Mouse (Mus musculus) CH12.LX (cell line): Measurements from ENCODE around the gene Ccnl1. TPM values are rescaled to one million over a fixed set of nuclear protein-coding genes. Genes with fewer than 3 reads are reported as not detected.

Experiments
- DNase-seq: peaks from one replicate; pipeline ENCODE4 v3.0.0-alpha.2; 2013; ENCODE audit errors: extremely low read depth
- H3K27ac ChIP-seq: 2 replicates; pipeline ENCODE4 v1.5.1; 2012; ENCODE audit warnings: low read depth, mild to moderate bottlenecking, control low read depth, moderate library complexity; ENCODE audit not compliant: insufficient read depth
- H3K27me3 ChIP-seq: replicated peaks from 2 replicates; pipeline ENCODE3; 2012; ENCODE audit warnings: inconsistent platforms
- H3K36me3 ChIP-seq, 2 experiments: replicated peaks in 1 of 2; 2 replicates each; pipeline versions ENCODE3 to v1.6.1; 2012; ENCODE audit warnings: inconsistent platforms in 1 of 2, low read length in 1 of 2, mild to moderate bottlenecking in 1 of 2, mixed read lengths in 1 of 2, moderate library complexity in 1 of 2; ENCODE audit not compliant: control insufficient read depth in 1 of 2, insufficient read depth in 1 of 2
- H3K4me1 ChIP-seq, 2 experiments: 2 replicates each; pipeline ENCODE4 v1.6.1; 2012; ENCODE audit warnings: inconsistent platforms in 1 of 2, moderate library complexity in 1 of 2; ENCODE audit not compliant: insufficient read depth in 2 of 2, control insufficient read depth in 1 of 2
- H3K4me2 ChIP-seq: 2 replicates; pipeline ENCODE4 v1.6.1; 2012; ENCODE audit warnings: low read depth, mild to moderate bottlenecking, control low read depth; ENCODE audit not compliant: poor library complexity, insufficient read depth, severe bottlenecking
- H3K4me3 ChIP-seq, 3 experiments: fragments of 150-350 bp in 1 of 3; sonication (generic) in 1 of 3; replicated peaks in 1 of 3; 2 replicates each; pipeline versions ENCODE3 to v1.5.1; 2011 to 2012; ENCODE audit warnings: low read depth in 2 of 3, low read length in 2 of 3, mild to moderate bottlenecking in 2 of 3, moderate library complexity in 2 of 3, control low read depth in 1 of 3, improper control_type of control experiment in 1 of 3, inconsistent platforms in 1 of 3, mixed read lengths in 1 of 3; ENCODE audit not compliant: poor library complexity in 1 of 3
- H3K79me2 ChIP-seq: replicated peaks from 2 replicates; pipeline ENCODE4 v1.6.1; 2012; ENCODE audit warnings: mild to moderate bottlenecking, moderate library complexity; ENCODE audit not compliant: control insufficient read depth, poor library complexity, insufficient read depth, severe bottlenecking; ENCODE audit errors: extremely low read depth
- H3K9ac ChIP-seq: 2 replicates; pipeline ENCODE4 v1.6.1; 2012; ENCODE audit warnings: low read depth, mild to moderate bottlenecking, control low read depth, moderate library complexity; ENCODE audit not compliant: insufficient read depth
- H3K9me3 ChIP-seq: replicated peaks from 2 replicates; pipeline ENCODE3; 2012; ENCODE audit warnings: low read length, inconsistent platforms, mixed read lengths
- CHD1 ChIP-seq: IDR thresholded peaks from 2 replicates; pipeline ENCODE4 v1.6.1; 2012; ENCODE audit warnings: low read depth, low read length, improper control_type of control experiment, inconsistent platforms
- CHD2 ChIP-seq: IDR thresholded peaks from 2 replicates; pipeline ENCODE4 v1.6.1; 2011; ENCODE audit warnings: low read length, improper control_type of control experiment
- CTCF ChIP-seq, 2 experiments: IDR thresholded peaks in 1 of 2; conservative IDR thresholded peaks in 1 of 2; 2 replicates each; pipeline ENCODE4 v1.5.1; 2011 to 2012; ENCODE audit warnings: low read depth in 2 of 2, low read length in 2 of 2, improper control_type of control experiment in 1 of 2, inconsistent platforms in 1 of 2, mild to moderate bottlenecking in 1 of 2, moderate library complexity in 1 of 2
- ELF1 ChIP-seq: IDR thresholded peaks from 2 replicates; pipeline ENCODE4 v1.6.1; 2014; ENCODE audit warnings: low read depth, mild to moderate bottlenecking, inconsistent platforms, low read length, improper control_type of control experiment
- EP300 ChIP-seq: IDR thresholded peaks from 2 replicates; pipeline ENCODE4 v1.6.1; 2011; ENCODE audit warnings: low read length, improper control_type of control experiment
- IRF4 ChIP-seq: IDR thresholded peaks from 2 replicates; pipeline ENCODE4 v1.6.1; 2014; ENCODE audit warnings: low read depth, mild to moderate bottlenecking, inconsistent platforms, low read length, improper control_type of control experiment
- JUN ChIP-seq: IDR thresholded peaks from 2 replicates; pipeline ENCODE4 v1.6.1; 2011; ENCODE audit warnings: low read depth, mild to moderate bottlenecking, low read length, improper control_type of control experiment, moderate library complexity; ENCODE audit not compliant: insufficient read depth
- JUND ChIP-seq: conservative IDR thresholded peaks from 2 replicates; pipeline ENCODE4 v1.6.1; 2011; ENCODE audit warnings: low read depth, low read length, improper control_type of control experiment
- MAZ ChIP-seq: IDR thresholded peaks from 2 replicates; pipeline ENCODE4 v1.6.1; 2012; ENCODE audit warnings: low read depth, mild to moderate bottlenecking, inconsistent platforms, low read length, improper control_type of control experiment, moderate library complexity
- MXI1 ChIP-seq: IDR thresholded peaks from 2 replicates; pipeline ENCODE4 v1.6.1; 2011; ENCODE audit warnings: mild to moderate bottlenecking, low read depth, low read length, improper control_type of control experiment
- MYC ChIP-seq: IDR thresholded peaks from 2 replicates; pipeline ENCODE4 v1.6.1; 2011; ENCODE audit warnings: low read depth, mild to moderate bottlenecking, improper control_type of control experiment, low read length
- NELFE ChIP-seq: IDR thresholded peaks from 2 replicates; pipeline ENCODE4 v1.6.1; 2011; ENCODE audit warnings: low read depth, low read length, improper control_type of control experiment
- POLR2AphosphoS2 ChIP-seq: IDR thresholded peaks from 2 replicates; pipeline ENCODE4 v1.6.1; 2011; ENCODE audit warnings: low read depth, low read length, improper control_type of control experiment
- RAD21 ChIP-seq: IDR thresholded peaks from 2 replicates; pipeline ENCODE4 v1.6.1; 2011; ENCODE audit warnings: low read depth, mild to moderate bottlenecking, low read length, improper control_type of control experiment, moderate library complexity
- SMC3 ChIP-seq: IDR thresholded peaks from 2 replicates; pipeline ENCODE4 v1.6.1; 2011; ENCODE audit warnings: low read depth, low read length, improper control_type of control experiment
- TBP ChIP-seq: conservative IDR thresholded peaks from 2 replicates; pipeline ENCODE4 v1.6.1; 2011; ENCODE audit warnings: low read depth, low read length, improper control_type of control experiment
- USF1 ChIP-seq: IDR thresholded peaks from 2 replicates; pipeline ENCODE4 v1.6.1; 2014; ENCODE audit warnings: low read depth, mild to moderate bottlenecking, inconsistent platforms, low read length, improper control_type of control experiment
- USF2 ChIP-seq: conservative IDR thresholded peaks from 2 replicates; pipeline ENCODE4 v1.6.1; 2011; ENCODE audit warnings: low read depth, low read length, improper control_type of control experiment
- ZC3H11A ChIP-seq: IDR thresholded peaks from 2 replicates; pipeline ENCODE4 v1.6.1; 2012; ENCODE audit warnings: low read depth, mild to moderate bottlenecking, inconsistent platforms, low read length, improper control_type of control experiment
- dilution Hi-C: fragments of 300-500 bp; cut with MboI; formaldehyde crosslinking; loops from 2 replicates; pipeline ENCODE4 v1.14.3; 2020; ENCODE audit warnings: low sequenced_read_pairs; ENCODE audit not compliant: extremely low pct_unique_long_range_greater_than_20kb, extremely low pct_ligation_motif_present
- in situ Hi-C: fragments of 300-500 bp; cut with MboI; formaldehyde crosslinking; loops from 3 replicates; pipeline ENCODE4 v1.14.3; 2019; ENCODE audit warnings: low sequenced_read_pairs, low pct_ligation_motif_present, low pct_unique_long_range_greater_than_20kb, mixed read lengths
- polyA plus RNA-seq: library from polyadenylated mRNA; unstranded; fragments of >175 nt; gene quantifications from 2 replicates; pipeline ENCODE4 v1.2.1, GENCODE M21; 2012; ENCODE audit warnings: low read depth; ENCODE audit not compliant: insufficient read length
- total RNA-seq, 2 experiments: library from RNA; depleted of rRNA; stranded (reverse); fragments of 300-350 nt in 1 of 2; fragments of >200 nt in 1 of 2; gene quantifications; 2 replicates each; pipeline ENCODE4 v1.2.3; 2012 to 2014

The Ccnl1 gene
- total and polyA plus RNA-seq, 3 experiments: 25.1 to 66.2 (median 58.8) TPM

DNA sequence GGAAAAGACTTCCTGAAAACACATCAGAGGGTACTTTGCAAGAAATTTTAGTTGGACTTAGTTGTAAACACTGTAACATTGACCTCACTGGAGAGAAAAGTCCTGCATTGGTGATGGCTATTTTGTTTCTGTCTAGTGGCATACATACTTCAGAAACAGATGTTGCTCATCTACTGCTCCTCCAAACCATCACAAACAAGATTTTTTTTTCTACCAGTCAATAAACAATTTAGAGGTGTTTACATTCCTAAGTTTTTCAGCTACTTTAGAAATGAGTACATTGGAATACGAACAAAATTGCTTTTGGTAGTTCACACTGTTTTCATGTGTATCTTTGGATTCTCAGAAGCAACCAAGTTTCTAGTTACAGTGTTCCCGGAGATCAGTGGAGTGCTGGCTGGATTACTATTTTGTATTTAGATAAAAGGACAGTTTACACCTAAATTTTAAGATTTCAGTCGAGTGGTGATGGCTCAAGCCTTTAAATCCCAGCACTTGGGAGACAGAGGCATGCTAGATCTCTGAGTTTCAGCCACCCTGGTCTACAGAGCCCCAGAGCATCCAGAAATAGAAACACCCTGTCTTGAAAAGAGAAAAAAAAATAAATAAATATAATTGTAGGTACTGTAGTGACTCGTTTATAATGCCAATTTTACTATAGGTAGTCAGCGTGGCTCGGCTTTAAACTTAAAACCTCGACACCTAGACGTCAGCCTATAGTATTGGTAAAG lies 15.6 kb upstream of the Ccnl1 start:
- H3K27ac ChIP-seq: peak overlapping the region; percentile 75
- TF ChIP-seq MYC (no peak), SMC3 (no peak), JUN (no peak), CHD1 (no peak), CHD2 (no peak), TBP (no peak), JUND (no peak), POLR2AphosphoS2 (no peak), EP300 (no peak), RAD21 (no peak), USF2 (no peak), USF1 (no peak), CTCF (conservative IDR thresholded peaks at IDR 0.05 in 1 of 2, IDR thresholded peaks at IDR 0.05 in 1 of 2; ENCODE audit: low read depth in 2 of 2, low read length in 2 of 2) (no peak), NELFE (no peak)
- H3K9me3 ChIP-seq: no peaks in the 10 kb centered on the region
- H3K27me3 ChIP-seq: no peaks in the 10 kb centered on the region
- H3K4me3 ChIP-seq: peak overlapping the region; percentile 68 to 81 (median 78)
- no peaks in the 10 kb centered on the region for H3K79me2 ChIP-seq
- no peak for DNase-seq
- H3K4me2 ChIP-seq: peak overlapping the region; percentile 95
- in situ Hi-C loops: no loop called here
- no peaks in the 10 kb centered on the region for H3K36me3 ChIP-seq
- peaks cover 6 to 25% of the 10 kb centered on the region in 2 experiments; a peak in 3 of 4 replicates for H3K4me1 ChIP-seq
- dilution Hi-C loops: no loop called here
- H3K9ac ChIP-seq: peak overlapping the region; percentile 86

DNA sequence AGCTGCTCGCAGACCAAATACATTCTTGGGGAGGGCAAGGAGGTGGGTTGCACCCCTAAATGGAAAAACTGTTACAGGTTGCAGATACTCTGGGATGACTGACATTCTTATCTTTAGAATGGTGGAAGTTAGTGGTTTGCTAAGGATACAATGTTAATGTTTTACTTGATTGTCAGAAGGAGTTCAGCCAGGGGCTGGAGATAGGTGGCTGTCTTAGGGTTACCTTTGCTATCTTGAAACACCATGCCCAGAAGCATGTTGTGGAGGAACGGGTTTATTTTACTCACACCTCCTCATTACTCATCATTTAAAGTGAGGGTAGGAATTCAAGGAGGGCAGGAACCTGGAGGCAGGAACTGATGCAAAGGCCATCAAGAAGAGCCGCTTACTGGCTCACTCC lies 11.1 kb upstream of the Ccnl1 start:
- no peak overlapping the region for H3K4me2 ChIP-seq
- TF ChIP-seq MXI1 (no peak), ELF1 (no peak), MAZ (no peak), CTCF (conservative IDR thresholded peaks at IDR 0.05 in 1 of 2, IDR thresholded peaks at IDR 0.05 in 1 of 2; ENCODE audit: low read depth in 2 of 2, low read length in 2 of 2) (no peak), CHD1 (no peak), SMC3 (no peak), IRF4 (no peak), RAD21 (no peak), NELFE (no peak), JUND (no peak), ZC3H11A (no peak)
- DNase-seq: no peak
- in situ Hi-C loops (no loop called here), dilution Hi-C loops (no loop called here)
- H3K9me3 ChIP-seq: no peaks in the 10 kb centered on the region
- no peaks in the 10 kb centered on the region for H3K36me3 ChIP-seq
- H3K27me3 ChIP-seq: no peaks in the 10 kb centered on the region
- peaks cover 0 to 6% of the 10 kb centered on the region in 2 experiments; a peak in 2 of 4 replicates for H3K4me1 ChIP-seq
- H3K9ac ChIP-seq: no peak overlapping the region
- no peak overlapping the region for H3K27ac ChIP-seq
- H3K4me3 ChIP-seq: no peak overlapping the region
- H3K79me2 ChIP-seq: no peaks in the 10 kb centered on the region
